Mouse (Mus musculus) testis, adult 2 months (tissue): ENCODE results near the gene Prss53.

Source experiments
- CTCF ChIP-seq: fragments of 200-500 bp; IDR thresholded peaks from 2 replicates; pipeline ENCODE4 v1.5.1; 2012; ENCODE audit warnings: low read depth, mild to moderate bottlenecking, inconsistent platforms, low read length, moderate library complexity; ENCODE audit not compliant: control insufficient read depth, insufficient read depth, insufficient replicate concordance
- POLR2A ChIP-seq: fragments of 200-500 bp; IDR thresholded peaks from 2 replicates; pipeline ENCODE4 v1.6.1; 2012; ENCODE audit warnings: low read depth, mild to moderate bottlenecking, inconsistent platforms, low read length, moderate library complexity; ENCODE audit not compliant: control insufficient read depth

GRCm38 (mm10) chr7:127887781-127888180 is 3.0 kb downstream of the Prss53 start:
- TF ChIP-seq CTCF (no peak), POLR2A (no peak)
